Mouse (Mus musculus): ENCODE results near the gene Col5a2. TPM values are rescaled to one million over a fixed set of nuclear protein-coding genes. Genes with fewer than 3 reads are reported as not detected.
"Not testable (repeated sequence)": the region's sequence is repeated elsewhere in the genome, so short reads cannot be mapped to it uniquely, and the experiment has no call there.

The Col5a2 gene
- 0.96 and 1.1 TPM in 2 replicates for polyA plus RNA-seq (2012; rRNA removed)

DNA sequence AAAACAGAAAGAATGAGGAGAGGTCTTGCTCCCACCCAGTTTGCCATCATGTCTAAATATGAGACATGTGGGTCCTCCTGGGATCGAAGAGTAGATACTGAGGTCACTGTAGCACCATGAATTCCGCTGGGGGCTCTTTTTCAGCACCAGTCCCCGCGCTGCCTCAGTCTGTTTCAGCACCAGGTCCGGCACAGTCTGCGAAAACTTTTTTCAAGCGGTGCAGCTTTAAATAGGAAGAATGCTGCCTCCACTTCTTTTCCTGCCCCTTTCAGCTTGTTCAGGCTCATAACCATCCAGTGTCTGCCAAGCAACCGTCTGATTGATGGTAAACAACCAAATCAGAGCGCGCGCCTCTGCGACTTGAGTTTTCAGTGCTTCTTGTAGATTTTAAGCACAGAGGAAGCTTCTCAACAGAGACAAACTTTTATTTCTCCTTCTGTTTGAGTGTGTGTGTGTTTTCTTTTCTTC lies at the start of gene Col5a2:
Gene Col5a2 (minus strand): TSS at position 418 of the 468 bp plus-strand sequence.
- H3K36me3 ChIP-seq (ENCODE audit: control insufficient read depth, insufficient read depth, low read length) = no peaks in the 10 kb centered on the region
- H3K4me3 ChIP-seq (ENCODE audit: control insufficient read depth, low read depth, low read length) = peak within 1 kb of the TSS; percentile 55
- TF ChIP-seq POLR2A (IDR thresholded peaks at IDR 0.05; ENCODE audit: control insufficient read depth, low read depth, low read length) = no peak
- TF ChIP-seq CTCF (IDR thresholded peaks at IDR 0.05; ENCODE audit: control insufficient read depth, insufficient read depth, insufficient replicate concordance, low read depth, low read length) = no peak
- H3K27ac ChIP-seq (ENCODE audit: control insufficient read depth, insufficient read depth, low read depth, low read length) = 0 out of 2 replicates have a peak within 1 kb of the TSS, but pooled peaks have one; percentile 21
- no peaks in the 10 kb centered on the region for H3K4me1 ChIP-seq (ENCODE audit: control insufficient read depth, insufficient read depth, low read length)
- no peaks in the 10 kb centered on the region for H3K27me3 ChIP-seq (ENCODE audit: control insufficient read depth, insufficient read depth, low read length)

DNA sequence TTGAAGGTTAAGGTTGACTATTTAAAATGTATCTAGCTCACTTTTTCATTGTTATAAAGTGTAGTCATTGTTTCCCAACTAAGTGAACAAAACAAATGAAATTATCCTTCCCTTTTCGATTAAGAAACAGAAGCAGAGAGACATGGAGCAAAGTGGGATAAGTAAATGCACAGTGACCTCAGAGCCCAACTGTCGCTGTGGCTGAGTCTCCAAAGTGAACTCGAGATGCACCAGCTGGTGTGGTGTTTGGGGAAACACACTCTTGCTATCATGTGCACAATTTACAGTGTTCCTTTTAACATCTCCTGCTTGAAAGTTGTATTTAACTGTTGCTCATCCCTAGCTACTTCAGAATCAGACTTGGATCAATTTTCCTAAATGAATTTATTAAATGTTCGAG lies 47.4 kb upstream of the Col5a2 start:
- TF ChIP-seq POLR2A (IDR thresholded peaks at IDR 0.05; ENCODE audit: control insufficient read depth, low read depth, low read length) = no peak
- no peak for TF ChIP-seq CTCF (IDR thresholded peaks at IDR 0.05; ENCODE audit: control insufficient read depth, insufficient read depth, insufficient replicate concordance, low read depth, low read length)
- H3K4me3 ChIP-seq (ENCODE audit: control insufficient read depth, low read depth, low read length) = no peak overlapping the region

DNA sequence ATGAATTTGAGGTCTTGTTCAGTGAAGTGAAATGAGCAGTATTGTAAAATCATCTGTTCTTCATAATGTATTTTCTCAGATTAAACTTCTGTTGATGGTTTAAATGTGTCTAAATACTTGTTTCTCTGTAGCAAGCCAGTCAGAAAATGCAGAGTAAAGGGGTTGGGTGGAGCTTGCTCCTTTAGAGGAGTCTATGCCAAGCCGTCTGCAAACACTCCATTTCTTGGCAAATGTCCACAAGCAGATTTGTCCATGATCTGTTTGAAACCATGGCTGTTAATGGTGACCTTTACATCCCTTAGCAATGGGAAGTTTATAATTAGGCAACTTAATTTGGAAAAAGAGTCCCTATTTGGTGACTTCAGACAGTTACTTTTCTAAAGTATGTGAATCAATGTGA lies 38.8 kb upstream of the Col5a2 start:
- Histone ChIP-seq H3K27me3 (ENCODE audit: control insufficient read depth, insufficient read depth, low read length) (no peaks in the 10 kb centered on the region), H3K4me1 (ENCODE audit: control insufficient read depth, insufficient read depth, low read length) (no peaks in the 10 kb centered on the region), H3K27ac (ENCODE audit: control insufficient read depth, insufficient read depth, low read depth, low read length) (no peak overlapping the region), H3K4me3 (ENCODE audit: control insufficient read depth, low read depth, low read length) (no peak overlapping the region), H3K36me3 (ENCODE audit: control insufficient read depth, insufficient read depth, low read length) (no peaks in the 10 kb centered on the region)
- TF ChIP-seq CTCF (IDR thresholded peaks at IDR 0.05; ENCODE audit: control insufficient read depth, insufficient read depth, insufficient replicate concordance, low read depth, low read length) (no peak), POLR2A (IDR thresholded peaks at IDR 0.05; ENCODE audit: control insufficient read depth, low read depth, low read length) (no peak)

More for the DNA sequence above, 47.4 kb upstream of the Col5a2 start:
- no peaks in the 10 kb centered on the region for H3K4me1 ChIP-seq (ENCODE audit: control insufficient read depth, insufficient read depth, low read length)
- no peaks in the 10 kb centered on the region for H3K27me3 ChIP-seq (ENCODE audit: control insufficient read depth, insufficient read depth, low read length)
- H3K27ac ChIP-seq (ENCODE audit: control insufficient read depth, insufficient read depth, low read depth, low read length) = no peak overlapping the region
- no peaks in the 10 kb centered on the region for H3K36me3 ChIP-seq (ENCODE audit: control insufficient read depth, insufficient read depth, low read length)

DNA sequence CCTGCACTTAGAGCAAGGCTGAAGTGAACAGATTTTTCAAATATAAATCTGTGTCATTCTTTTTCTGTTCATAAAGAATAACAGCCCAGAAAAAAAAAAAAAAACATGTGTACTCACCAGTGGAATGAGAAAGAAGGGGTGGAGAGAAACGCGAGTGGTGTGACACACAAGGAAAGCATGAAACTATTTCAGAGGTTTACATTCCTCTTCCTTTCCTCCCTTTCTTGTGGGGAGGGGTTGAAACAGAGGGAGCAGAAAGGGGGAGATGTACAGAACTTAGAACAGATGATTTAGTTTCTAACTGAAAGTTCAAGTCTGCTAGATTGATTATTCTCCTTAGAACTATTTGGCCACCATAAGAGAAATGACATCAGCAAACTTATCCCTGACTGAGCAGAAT lies 38.1 kb upstream of the Col5a2 start:
- Histone ChIP-seq H3K4me3 (ENCODE audit: control insufficient read depth, low read depth, low read length) (no peak overlapping the region), H3K36me3 (ENCODE audit: control insufficient read depth, insufficient read depth, low read length) (no peaks in the 10 kb centered on the region), H3K27ac (ENCODE audit: control insufficient read depth, insufficient read depth, low read depth, low read length) (no peak overlapping the region), H3K4me1 (ENCODE audit: control insufficient read depth, insufficient read depth, low read length) (no peaks in the 10 kb centered on the region), H3K27me3 (ENCODE audit: control insufficient read depth, insufficient read depth, low read length) (no peaks in the 10 kb centered on the region)
- TF ChIP-seq CTCF (IDR thresholded peaks at IDR 0.05; ENCODE audit: control insufficient read depth, insufficient read depth, insufficient replicate concordance, low read depth, low read length) (no peak), POLR2A (IDR thresholded peaks at IDR 0.05; ENCODE audit: control insufficient read depth, low read depth, low read length) (no peak)

DNA sequence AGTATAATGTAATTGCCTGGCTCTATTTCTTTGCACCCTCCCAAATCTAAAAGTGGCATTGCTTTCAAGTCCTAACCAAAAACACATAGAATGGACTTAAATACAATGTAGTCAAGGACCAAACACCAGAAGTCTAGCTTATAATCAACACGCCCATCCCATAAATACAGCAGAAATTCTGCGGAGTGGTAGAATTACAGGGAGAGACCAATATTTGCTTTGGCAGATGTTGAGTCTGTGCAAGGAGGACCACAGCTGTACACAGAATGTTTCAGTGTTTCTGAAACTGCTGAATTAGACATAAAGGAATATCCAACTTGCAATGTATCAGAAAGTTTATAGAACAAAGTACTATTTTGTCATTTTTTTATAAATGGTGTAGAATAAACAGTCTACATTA lies 28.4 kb upstream of the Col5a2 start:
- H3K36me3 ChIP-seq (ENCODE audit: control insufficient read depth, insufficient read depth, low read length) = no peaks in the 10 kb centered on the region
- no peak overlapping the region for H3K4me3 ChIP-seq (ENCODE audit: control insufficient read depth, low read depth, low read length)
- no peak for TF ChIP-seq CTCF (IDR thresholded peaks at IDR 0.05; ENCODE audit: control insufficient read depth, insufficient read depth, insufficient replicate concordance, low read depth, low read length)
- no peak for TF ChIP-seq POLR2A (IDR thresholded peaks at IDR 0.05; ENCODE audit: control insufficient read depth, low read depth, low read length)
- no peaks in the 10 kb centered on the region for H3K4me1 ChIP-seq (ENCODE audit: control insufficient read depth, insufficient read depth, low read length)
- no peaks in the 10 kb centered on the region for H3K27me3 ChIP-seq (ENCODE audit: control insufficient read depth, insufficient read depth, low read length)
- H3K27ac ChIP-seq (ENCODE audit: control insufficient read depth, insufficient read depth, low read depth, low read length) = no peak overlapping the region

DNA sequence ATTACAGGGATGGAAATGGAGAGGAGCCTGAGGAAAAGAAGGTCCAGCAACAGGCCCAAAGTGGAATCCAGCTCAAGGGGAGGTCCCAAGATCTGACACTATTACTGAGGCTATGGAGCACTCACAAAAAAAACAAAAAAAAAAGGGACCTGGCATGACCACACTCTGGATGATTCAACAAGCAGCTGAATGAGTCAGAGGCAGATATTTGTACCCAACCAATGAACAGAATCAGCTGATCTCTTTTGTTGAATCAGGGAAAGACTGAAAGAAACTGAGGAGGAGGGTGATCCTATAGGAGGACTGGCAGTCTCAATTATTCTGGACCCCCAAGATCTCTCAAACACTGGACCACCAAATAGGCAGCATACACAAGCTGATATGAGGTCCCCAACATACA lies 24.4 kb upstream of the Col5a2 start:
- not testable (repeated sequence) for H3K36me3 ChIP-seq (ENCODE audit: control insufficient read depth, insufficient read depth, low read length); H3K4me3 ChIP-seq (ENCODE audit: control insufficient read depth, low read depth, low read length); H3K27ac ChIP-seq (ENCODE audit: control insufficient read depth, insufficient read depth, low read depth, low read length); H3K4me1 ChIP-seq (ENCODE audit: control insufficient read depth, insufficient read depth, low read length); H3K27me3 ChIP-seq (ENCODE audit: control insufficient read depth, insufficient read depth, low read length)

DNA sequence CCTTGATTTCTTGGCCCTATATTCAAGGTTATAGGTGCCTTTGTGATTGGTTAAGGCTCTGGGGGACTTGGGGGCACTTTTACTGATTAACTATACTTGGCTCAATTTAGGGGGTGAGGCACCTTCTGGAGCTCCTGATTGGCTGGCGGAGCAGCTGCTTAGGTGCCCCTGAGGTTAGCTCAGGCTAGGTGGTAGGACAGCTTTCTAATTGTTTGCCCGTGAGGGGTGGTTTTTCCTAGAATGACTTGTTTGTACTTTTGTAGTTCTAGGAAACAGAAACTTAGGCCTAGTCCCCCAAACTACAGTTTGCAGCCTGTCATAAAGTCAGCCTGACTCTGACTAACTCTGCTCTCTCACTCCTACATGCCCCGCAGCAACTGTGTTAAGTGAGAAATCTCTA lies 20.5 kb upstream of the Col5a2 start:
- TF ChIP-seq CTCF (IDR thresholded peaks at IDR 0.05; ENCODE audit: control insufficient read depth, insufficient read depth, insufficient replicate concordance, low read depth, low read length) (no peak), POLR2A (IDR thresholded peaks at IDR 0.05; ENCODE audit: control insufficient read depth, low read depth, low read length) (no peak)
- Histone ChIP-seq H3K27ac (ENCODE audit: control insufficient read depth, insufficient read depth, low read depth, low read length) (no peak overlapping the region), H3K4me1 (ENCODE audit: control insufficient read depth, insufficient read depth, low read length) (no peaks in the 10 kb centered on the region; the same call in 1 of the 2 replicates), H3K4me3 (ENCODE audit: control insufficient read depth, low read depth, low read length) (no peak overlapping the region), H3K36me3 (ENCODE audit: control insufficient read depth, insufficient read depth, low read length) (no peaks in the 10 kb centered on the region), H3K27me3 (ENCODE audit: control insufficient read depth, insufficient read depth, low read length) (no peaks in the 10 kb centered on the region)

DNA sequence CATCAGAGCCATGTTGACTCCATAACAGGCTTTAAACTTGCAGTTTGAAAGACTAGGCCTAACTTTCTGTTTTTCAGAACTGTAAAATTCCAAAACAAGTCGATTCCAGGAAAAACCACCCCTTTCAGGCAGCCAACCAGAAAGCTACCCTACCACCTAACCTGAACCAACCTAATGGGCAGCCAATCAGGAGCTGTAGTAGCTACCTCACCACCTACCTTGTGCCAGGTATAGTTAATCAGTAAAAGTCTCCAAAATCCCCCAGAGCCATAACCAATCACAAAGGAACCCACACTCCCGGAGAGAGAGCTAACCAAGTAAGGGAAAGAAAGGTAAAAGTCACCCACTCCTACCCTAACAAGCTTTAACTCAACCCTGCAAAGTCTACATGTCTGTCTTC lies 18.4 kb upstream of the Col5a2 start:
- no peak overlapping the region for H3K4me3 ChIP-seq (ENCODE audit: control insufficient read depth, low read depth, low read length)
- no peaks in the 10 kb centered on the region for H3K36me3 ChIP-seq (ENCODE audit: control insufficient read depth, insufficient read depth, low read length)
- H3K4me1 ChIP-seq (ENCODE audit: control insufficient read depth, insufficient read depth, low read length) = no peaks in the 10 kb centered on the region; the same call in 1 of the 2 replicates
- TF ChIP-seq POLR2A (IDR thresholded peaks at IDR 0.05; ENCODE audit: control insufficient read depth, low read depth, low read length) = no peak
- TF ChIP-seq CTCF (IDR thresholded peaks at IDR 0.05; ENCODE audit: control insufficient read depth, insufficient read depth, insufficient replicate concordance, low read depth, low read length) = no peak
- H3K27me3 ChIP-seq (ENCODE audit: control insufficient read depth, insufficient read depth, low read length) = no peaks in the 10 kb centered on the region
- H3K27ac ChIP-seq (ENCODE audit: control insufficient read depth, insufficient read depth, low read depth, low read length) = no peak overlapping the region

All from testis, adult 2 months (tissue).